Mouse (Mus musculus) frontal cortex, adult 2 months (tissue): ENCODE measurements around the gene Banp. TPM values are rescaled to one million over a fixed set of nuclear protein-coding genes. Genes with fewer than 3 reads are reported as not detected.

Experiments
- DNase-seq, 2 experiments: peaks; one replicate each; pipeline ENCODE4 v3.0.0; 2022; ENCODE audit warnings: low spot score in 1 of 2; ENCODE audit errors: extremely low spot score in 1 of 2
- polyA plus RNA-seq: library from polyadenylated mRNA; depleted of rRNA; stranded (reverse); fragments of >200 nt; gene quantifications from 2 replicates; pipeline ENCODE4 v1.2.3, GENCODE M21; 2012; rRNA removed

Gene Banp
- 69.6 and 81.2 TPM in 2 replicates for polyA plus RNA-seq

DNA sequence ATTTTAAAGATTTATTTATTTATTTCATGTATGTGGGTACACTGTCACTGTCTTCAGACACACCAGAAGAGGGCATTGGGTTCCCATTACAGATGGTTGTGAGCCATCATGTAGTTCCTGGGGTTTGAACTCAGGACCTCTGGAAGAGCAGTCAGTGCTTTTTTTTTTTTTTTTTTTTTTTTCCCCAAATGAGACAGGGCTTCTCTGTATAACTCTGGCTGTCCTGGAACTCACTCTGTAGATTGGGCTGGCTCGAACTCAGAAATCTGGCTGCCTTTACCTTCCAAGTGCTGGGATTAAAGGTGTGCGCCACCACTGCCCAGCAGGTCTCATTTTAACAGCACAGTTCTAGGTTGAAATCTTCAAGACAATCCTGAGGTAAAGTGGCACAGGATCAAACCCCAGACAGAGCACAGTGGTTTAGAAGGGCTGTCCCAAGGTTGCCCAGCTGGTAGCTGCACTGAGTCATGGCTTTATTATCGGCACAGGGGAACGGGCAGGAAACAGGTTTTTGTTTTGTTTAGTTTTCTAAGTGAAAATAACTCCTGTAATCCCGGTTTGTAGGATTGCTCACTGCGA is at the start of gene Banp:
Gene Banp (plus strand): TSS at position 529 of the 579 bp plus-strand sequence.
- no peak for DNase-seq

DNA sequence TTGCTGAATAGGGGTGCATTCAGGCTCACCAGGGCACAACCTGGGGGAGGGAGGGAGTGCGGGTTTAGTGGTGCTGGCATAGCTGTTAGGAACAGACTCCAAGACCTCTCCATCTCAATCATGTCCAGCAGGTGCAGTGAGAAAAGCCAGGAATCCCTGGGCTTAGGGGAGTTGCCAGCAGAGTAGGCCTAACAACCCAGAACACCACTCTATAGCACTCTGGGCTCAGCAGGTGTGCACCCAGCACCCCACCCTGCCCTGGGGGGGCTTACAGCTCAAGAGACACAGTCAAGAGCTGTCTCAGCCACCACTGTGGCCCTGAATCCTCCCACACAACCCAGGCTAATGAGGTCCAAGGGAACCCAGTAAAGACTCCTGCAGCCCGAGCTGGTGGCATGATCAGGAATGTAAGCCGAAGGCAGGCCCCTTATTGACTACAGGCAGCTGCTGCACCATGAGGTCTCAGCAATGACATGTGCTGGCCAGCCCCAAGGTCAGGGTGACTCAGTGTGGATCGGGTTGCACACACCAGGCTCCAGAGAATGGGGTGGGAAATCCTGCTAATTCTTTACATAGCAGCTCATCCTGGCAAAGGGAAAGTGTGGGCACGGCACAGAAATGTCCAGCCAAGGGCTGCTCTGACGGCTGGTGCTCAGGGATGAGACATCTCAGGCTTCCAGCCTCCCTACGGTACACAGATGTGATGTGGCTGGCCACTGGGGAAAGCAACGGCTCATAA is 47.9 kb upstream of the Banp start:
- DNase-seq = no peak

DNA sequence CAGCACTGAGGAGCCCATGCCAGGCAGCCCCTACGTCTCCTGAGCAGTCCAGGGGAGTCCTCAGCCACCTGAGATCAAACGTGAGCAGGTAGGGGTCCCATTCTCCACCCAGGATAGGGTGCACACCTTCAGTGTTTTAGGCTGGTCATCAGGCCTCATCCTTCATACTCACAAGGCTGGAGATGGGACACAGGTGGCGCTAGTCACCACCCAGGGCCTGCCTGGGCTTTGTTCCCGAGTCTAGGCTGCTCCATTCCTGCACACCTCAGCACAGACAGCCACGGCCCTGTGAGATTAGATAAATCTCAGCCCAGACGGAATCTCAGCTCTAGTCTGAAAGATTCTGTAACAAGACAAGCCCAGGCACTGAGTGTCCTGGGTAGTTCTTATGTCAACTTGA is 45.6 kb upstream of the Banp start:
- no peak for DNase-seq

DNA sequence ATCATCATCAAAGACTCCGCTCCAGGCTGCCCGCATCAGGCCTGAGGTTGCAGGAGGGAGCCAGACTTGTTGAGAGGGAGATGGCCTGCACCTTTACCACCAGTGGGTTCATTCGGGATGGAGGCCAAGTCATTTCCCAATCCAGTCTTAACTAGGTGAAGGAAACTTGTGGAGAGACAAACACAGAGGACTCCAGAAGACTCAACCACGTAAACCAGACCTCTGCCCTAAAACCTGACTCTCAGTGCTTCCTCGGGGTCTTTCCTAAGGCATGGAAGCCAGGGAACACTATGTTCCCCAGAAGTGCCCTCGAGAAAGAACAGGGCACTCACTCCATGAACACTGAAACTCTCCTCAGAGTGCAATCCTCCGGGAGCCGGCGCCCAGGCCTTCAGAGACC is 44.6 kb upstream of the Banp start:
- DNase-seq = no peak

DNA sequence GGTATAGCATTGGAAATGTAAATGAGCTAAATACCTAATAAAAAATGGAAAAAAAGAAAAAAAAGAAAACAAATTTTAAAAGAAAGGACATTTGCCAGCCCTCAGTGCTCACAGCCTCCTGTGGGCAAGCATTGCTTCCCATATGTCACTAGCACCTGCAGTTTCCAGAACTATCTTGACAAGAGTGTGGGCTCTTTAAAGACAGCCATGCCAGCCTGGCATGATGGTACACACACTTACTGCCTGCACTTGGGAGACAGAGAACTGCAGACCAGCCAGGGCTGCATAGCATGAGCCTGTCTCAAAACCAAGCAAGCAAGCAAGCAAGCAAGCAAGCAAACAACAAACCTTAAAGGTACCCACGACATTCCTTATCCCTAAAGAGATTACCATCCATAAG is 44.1 kb upstream of the Banp start:
- DNase-seq = no peak

DNA sequence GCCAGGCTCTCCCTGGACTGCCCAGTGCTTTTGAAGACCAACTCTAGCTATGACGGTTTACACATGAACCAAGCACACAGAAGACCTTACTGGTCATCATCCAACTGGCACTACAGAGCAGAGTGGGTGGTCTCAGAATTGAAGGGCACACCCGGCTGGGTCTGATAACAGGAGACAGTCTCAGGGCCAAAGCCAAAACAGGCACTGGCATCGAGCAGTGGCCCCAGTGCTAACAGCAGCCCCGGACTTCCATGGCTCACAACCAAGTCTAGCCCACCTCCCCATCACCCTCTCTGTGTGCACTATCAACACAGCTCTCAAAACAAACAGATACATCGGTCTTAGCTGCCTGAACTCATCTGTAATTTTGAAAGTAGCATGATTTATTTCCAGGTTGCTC is 43.7 kb upstream of the Banp start:
- DNase-seq = no peak

DNA sequence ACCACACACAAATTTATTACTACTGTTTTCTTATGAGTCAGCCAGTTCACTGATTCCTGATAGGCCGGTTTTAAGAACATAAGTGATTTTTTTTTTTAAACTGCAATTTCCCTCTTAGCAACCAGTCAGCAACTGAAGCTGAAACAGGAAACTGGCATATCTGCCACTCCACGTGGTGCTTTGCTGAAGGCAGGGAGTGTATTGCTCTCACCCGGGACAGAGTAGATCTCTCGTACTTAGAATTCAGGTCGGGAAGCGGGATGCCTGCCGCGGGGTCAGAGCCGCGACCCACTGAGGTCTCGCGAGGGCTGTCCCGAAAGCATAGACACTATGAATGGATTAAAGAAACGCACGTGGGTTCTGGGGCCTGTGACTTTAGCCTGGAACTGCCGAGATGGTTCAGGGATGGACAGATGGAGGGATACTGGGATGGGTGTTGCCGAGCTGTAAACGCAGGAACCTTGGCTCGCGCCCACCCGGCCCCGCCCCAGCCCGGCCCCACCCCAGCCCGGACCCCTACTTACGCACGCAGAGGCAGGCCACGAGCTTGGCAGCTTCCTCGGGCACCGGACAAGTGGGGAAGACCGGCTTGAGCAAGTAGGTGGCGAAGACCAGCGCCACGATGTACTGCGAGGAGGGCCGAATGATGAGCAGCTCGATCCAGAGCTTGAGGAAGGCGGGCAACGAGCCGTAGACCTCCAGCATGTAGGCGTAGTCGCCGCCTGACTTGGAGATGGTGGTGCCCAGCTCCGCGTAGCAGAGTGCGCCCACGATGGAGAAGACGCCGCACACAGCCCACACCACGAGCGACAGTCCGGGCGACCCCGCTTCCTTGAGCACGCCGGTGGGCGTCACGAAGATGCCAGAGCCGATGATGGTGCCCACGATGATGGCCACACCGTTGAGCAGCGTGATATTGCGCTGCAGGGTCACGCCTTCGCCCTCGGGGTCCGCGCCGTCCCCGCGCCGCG is 42.7 kb upstream of the Banp start:
- DNase-seq = peak in 1 of 2 experiments; percentile 47

DNA sequence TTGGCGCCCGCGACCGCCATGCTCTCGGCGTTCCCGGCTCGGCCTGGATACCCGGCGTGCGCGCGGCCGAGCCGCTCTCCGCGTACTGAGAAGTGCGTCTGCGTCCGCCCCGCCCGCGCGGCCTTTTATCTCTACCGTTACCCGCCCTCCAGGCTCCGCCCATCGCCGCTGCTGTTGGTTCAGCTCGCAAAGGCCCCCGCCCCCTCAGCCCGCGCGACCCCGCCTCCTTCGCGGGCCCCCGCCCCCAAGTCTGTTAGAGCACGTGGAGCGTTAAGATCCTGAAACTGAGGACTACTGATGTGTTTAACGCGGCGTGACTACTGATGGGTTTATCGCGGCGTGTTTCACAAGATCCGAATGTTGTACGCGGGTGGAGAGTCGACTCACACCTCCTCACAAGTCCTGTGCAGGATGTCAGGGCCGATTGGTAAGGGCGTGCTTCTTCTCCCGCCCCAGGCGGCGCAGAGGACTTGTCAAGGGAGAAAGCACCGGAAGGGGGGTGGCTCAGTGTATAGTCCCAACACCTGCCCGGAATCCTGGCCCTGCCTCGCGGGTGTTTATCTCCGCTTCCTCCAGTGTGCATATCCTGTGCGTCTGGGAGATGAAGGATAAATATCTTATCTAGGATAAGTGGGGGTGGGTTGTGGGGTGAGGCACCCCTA is 41.8 kb upstream of the Banp start, which contains the start of gene Slc7a5:
Gene Slc7a5 (minus strand): TSS at position 108 of the 662 bp plus-strand sequence.
- peak; percentile 88 to 96 for DNase-seq

DNA sequence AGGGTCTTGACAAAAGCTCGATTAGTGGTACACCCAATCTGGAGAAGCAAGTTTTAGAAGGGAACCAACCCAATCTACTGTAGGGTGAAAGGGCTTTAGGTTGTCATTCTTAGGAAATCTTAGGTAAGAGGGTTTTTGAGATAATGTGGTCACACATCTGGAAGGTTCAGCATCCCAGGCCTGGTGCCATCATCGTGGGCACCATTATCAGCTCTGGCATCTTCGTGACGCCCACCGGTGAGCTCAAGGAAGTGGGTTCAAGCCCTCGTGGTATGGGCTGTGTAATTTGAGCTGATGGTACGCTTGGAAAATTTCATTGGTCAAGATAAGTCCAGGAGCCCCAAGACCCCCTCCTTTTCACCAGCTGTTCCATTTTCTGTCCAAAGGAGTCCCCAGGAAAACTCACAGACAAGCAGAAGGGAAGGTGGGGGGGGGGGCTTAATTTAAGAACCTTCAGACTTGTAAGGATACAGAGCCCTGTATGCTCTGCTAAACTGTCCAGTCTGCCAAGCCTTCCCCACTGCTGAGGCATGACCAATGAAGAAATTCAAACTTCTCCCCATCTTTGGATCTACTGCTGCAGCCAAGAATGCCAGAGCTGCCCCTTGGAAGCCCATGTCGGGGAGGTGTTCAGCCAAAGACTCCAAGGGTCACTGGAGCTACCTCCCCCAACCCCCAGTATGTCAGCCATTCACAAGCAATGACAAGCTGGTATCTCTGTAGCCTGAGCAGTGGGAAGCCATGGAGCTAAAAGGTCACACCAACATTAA is 41.0 kb upstream of the Banp start:
- DNase-seq = no peak

DNA sequence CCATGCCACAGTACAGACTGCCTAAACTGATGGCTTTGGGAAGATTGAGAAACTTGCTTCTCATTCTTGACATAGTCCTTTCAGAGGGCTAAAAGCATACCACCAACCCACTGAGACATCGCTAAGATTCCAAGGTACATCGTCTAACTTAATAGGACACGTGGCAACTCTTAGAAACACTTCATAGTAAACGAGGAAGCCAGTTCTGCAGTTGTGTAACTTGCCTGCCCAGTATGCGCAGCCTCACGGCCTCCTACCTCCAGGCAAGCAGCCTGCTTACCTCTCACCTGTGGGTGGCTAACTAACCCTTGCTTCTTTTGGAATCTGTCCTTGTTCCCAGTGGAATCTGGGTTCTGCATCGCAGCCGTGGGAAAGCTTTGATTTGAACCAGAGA is 40.4 kb upstream of the Banp start:
- no peak for DNase-seq

DNA sequence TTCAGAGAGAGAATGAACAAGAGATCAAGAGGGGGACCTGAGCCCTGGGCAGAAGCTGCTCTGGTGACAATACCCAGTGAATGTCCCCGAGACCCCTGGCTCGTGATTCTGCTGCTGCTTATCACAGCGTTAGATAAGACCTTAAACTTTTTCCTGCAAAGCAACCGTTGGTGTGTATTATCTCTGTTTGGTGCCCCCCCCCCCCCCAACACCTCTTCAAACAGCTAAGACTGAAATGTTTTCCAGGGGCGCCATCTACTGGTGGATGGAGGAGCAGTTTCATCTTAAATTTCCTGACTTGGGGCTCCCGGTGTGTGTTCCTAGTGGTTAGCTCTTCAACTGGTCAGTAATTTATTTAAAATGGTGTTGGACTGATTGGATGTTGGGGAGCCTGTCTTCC is 39.9 kb upstream of the Banp start:
- peak; percentile 50 to 91 for DNase-seq

DNA sequence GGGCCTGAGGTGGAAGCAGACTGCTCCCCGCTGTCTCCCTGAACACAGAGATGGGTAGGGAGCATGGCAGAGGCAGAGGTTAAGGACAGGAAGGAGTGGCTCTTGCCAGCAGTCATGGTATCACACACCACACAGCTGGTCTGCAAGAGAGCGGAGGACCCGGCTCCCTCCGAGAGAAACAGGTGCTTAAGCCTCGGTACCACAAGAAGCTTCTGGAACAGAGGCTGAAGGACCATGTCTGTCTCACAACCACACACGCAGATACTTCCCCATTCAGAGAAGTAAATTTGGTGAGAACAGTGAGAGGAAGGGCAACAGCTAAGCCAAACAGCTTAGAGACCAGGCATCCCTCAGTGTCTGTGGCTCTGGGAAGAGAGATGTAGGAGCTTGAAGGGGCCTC is 38.1 kb upstream of the Banp start:
- DNase-seq = no peak

DNA sequence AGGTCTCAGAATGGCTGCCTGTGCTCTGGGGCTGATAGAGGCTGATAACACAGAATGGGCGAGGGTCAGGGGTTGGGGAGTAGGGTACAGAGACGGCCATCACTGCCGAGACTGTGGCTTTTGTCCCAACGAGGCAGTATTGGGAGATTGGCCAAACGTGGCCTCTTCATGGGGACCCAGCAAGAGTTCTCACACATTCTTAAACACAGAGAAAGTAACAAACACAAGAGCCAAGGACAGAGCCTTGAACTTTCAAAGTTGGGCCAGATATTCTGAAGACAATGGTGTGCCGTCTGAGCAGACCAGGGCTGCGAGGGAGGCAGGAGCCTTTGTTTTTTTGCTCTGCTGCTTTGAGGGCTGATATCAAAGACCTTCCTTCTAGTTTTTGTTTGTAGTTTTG is 37.6 kb upstream of the Banp start:
- no peak for DNase-seq

DNA sequence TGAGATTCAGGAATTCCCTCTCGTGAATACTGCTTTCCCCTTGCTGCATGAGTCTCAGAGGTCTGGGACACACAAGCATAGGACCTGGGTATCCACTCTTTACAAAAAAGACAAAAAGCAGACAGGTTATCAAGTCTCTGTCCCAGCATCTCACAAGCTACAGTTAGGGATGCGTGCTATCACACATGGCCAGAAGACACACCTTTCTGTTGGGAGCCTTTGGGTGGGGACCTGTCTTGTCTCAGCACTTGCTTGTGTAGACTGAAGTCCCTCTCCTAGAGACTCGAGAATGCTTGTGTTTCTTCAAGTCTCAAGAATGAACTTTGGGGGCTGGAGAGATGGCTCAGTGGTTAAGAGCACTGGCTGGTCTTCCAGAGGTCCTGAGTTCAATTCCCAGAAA is 36.7 kb upstream of the Banp start:
- DNase-seq = no peak

DNA sequence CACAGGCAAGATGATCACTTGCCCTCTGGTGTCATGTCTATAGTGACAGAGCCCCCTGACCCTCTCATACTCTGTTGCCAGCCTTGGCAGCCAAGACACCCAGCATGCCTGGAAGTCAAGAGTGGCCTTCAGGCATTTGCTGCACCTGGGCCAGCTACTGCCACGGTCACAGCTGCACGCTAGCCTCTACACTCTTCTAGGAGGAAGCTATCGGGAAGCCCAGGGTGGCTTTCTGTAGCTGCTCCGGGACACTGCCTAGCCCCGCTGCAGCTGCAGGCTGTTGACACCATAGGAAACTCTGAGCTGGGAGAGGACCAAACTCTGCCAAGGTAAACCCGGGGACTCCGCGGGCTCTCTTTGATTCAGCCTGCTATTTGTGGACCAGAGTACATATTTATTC is 36.2 kb upstream of the Banp start:
- DNase-seq = no peak

DNA sequence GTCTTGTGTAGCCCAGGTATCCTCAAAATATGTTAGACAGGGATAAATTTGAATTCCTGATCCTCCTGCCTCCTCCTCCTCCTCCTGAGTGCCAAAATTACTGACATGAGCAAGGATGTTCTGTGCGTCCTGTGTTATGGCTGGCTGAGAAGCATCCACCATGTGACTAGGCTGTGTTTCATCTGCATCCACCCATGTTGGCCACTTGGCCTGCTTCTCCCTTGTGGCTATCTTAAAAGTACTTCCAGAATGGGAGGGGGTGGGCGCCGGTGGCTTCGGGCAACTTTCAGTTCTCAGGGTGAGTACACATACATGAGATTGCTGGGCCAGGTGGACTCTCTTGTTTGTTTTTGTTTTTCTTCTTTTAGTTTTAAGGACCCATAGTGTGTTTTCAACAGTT is 30.4 kb upstream of the Banp start:
- no peak for DNase-seq

DNA sequence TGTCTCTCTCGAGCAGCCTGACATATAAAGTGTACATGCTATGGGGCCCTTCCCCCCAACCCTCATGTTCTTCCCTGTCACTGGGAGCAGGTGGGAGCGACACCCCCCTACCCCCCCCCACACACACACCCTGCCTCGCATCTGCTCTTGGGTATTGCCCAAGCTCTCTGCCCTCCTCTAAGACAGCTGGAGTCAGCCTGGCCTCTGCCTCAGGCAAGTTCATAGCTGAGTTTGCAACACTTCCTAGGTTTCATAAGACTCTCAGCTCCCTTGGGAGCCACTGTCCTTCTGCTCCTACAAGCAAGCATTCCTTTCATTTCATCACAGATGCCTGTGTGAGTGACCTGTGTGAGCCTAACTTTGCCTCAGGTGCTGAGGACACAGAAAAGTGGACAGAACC is 29.8 kb upstream of the Banp start:
- DNase-seq = no peak

DNA sequence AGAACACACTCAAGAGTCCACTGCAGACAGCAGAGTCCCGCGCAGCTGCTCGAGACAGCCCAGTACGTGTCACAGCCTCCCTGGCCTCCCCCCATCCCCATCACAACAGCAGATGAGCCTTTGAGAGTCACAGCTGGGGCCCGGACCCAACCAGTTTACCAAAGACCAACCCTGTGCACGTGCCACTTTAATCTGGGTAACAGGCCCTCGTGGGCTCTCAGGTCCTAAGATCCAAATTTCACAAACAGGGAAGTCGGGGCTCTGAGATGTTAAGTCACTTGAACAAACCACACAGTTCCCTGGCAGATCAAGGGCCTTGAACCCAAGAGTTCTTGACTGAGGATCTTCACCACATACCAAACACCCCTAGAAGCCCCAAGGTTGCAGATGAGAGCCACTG is 28.0 kb upstream of the Banp start:
- DNase-seq = no peak

DNA sequence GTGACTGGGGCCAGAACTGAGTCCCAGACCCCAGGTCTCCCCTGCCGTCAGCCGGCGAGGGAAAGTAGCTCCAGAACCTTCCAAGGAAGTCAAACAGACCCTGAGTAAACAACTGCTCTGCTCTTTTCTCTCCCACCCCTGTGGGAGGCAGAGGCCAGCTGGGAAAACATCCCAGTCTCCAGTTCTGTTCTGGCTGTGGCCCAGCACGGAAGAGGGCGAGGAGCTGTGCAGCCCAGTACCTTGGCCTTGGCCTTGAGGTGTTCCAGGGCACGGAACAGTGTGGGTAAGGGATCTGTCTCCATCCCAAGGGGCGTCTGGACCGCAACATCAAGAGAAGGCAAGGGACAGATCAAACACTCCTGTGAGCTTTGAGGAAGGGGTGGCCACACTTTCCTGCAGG is 27.4 kb upstream of the Banp start:
- DNase-seq = no peak

DNA sequence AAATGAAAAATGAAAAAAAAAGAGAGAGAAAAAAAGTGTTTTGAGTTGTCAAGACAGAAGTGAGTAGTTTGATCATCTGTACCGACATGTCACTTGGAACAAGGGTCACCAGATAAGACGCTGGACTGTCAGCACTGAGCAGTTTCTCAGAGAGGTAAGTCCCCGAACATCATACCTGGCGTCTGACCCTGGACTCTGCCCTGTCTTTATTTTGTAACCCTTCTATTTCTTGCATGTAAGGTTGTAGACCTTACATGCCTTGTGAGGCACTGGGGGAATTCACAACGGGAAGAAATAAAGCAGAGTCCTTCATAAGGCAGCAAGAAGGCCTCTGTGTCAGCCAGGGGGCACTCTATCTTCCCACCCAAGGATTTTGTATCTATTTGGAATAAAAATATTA is 24.9 kb upstream of the Banp start:
- no peak for DNase-seq
